Mouse (Mus musculus): ENCODE results near the gene Dram2.
"Not testable (repeated sequence)": the region's sequence is repeated elsewhere in the genome, so short reads cannot be mapped to it uniquely, and the experiment has no call there.

Gene Dram2

GRCm38 (mm10) chr3:106547171-106547923 is at the start of gene Dram2, which contains the start of gene Cept1:
Dram2 (plus strand) TSS chr3:106547798.
Cept1 (minus strand) TSS chr3:106547802.
- peak; percentile 89 for DNase-seq (ENCODE audit: extremely low spot score, low read depth, low spot score)

GRCm38 (mm10) chr3:106500510-106500909 is 47.1 kb upstream of the Dram2 start:
- no peak for DNase-seq (ENCODE audit: extremely low spot score, low read depth, low spot score)

GRCm38 (mm10) chr3:106502892-106503291 is 44.7 kb upstream of the Dram2 start:
- DNase-seq (ENCODE audit: extremely low spot score, low read depth, low spot score), result no peak

GRCm38 (mm10) chr3:106510669-106511068 is 36.9 kb upstream of the Dram2 start:
- no peak for DNase-seq (ENCODE audit: extremely low spot score, low read depth, low spot score)

- DNase-seq (ENCODE audit: extremely low spot score, low read depth, low spot score), result no peak
Measured at GRCm38 (mm10) chr3:106515016-106515415, 32.6 kb upstream of the Dram2 start.

- no peak for DNase-seq (ENCODE audit: extremely low spot score, low read depth, low spot score)
Measured at GRCm38 (mm10) chr3:106522730-106523129, 24.9 kb upstream of the Dram2 start.

GRCm38 (mm10) chr3:106526411-106526810 is 21.2 kb upstream of the Dram2 start:
- no peak for DNase-seq (ENCODE audit: extremely low spot score, low read depth, low spot score)

GRCm38 (mm10) chr3:106528032-106528431 is 19.6 kb upstream of the Dram2 start:
- DNase-seq (ENCODE audit: extremely low spot score, low read depth, low spot score), result no peak

GRCm38 (mm10) chr3:106533277-106533676 is 14.3 kb upstream of the Dram2 start:
- DNase-seq (ENCODE audit: extremely low spot score, low read depth, low spot score), result no peak

- DNase-seq (ENCODE audit: extremely low spot score, low read depth, low spot score), result no peak
Measured at GRCm38 (mm10) chr3:106544721-106545316, 2.8 kb upstream of the Dram2 start.

GRCm38 (mm10) chr3:106547924-106548539 is 434 bp downstream of the Dram2 start:
- DNase-seq (ENCODE audit: extremely low spot score, low read depth, low spot score), result peak; percentile 16

- no peak for DNase-seq (ENCODE audit: extremely low spot score, low read depth, low spot score)
Measured at GRCm38 (mm10) chr3:106548971-106549370, 1.4 kb downstream of the Dram2 start.

- no peak for DNase-seq (ENCODE audit: extremely low spot score, low read depth, low spot score)
Measured at GRCm38 (mm10) chr3:106553411-106553810, 5.8 kb downstream of the Dram2 start.

- no peak for DNase-seq (ENCODE audit: extremely low spot score, low read depth, low spot score)
Measured at GRCm38 (mm10) chr3:106555743-106556250, 8.2 kb downstream of the Dram2 start.

GRCm38 (mm10) chr3:106558271-106558670 is 10.7 kb downstream of the Dram2 start:
- DNase-seq (ENCODE audit: extremely low spot score, low read depth, low spot score), result no peak

GRCm38 (mm10) chr3:106565876-106566275 is 18.3 kb downstream of the Dram2 start:
- no peak for DNase-seq (ENCODE audit: extremely low spot score, low read depth, low spot score)

GRCm38 (mm10) chr3:106573191-106573590 is 25.6 kb downstream of the Dram2 start:
- no peak for DNase-seq (ENCODE audit: extremely low spot score, low read depth, low spot score)

- DNase-seq (ENCODE audit: extremely low spot score, low read depth, low spot score), result no peak
Measured at GRCm38 (mm10) chr3:106579296-106579695, 31.7 kb downstream of the Dram2 start.

- not testable (repeated sequence) for DNase-seq (ENCODE audit: extremely low spot score, low read depth, low spot score)
Measured at GRCm38 (mm10) chr3:106593631-106594030, 46.0 kb downstream of the Dram2 start.

- no peak for DNase-seq (ENCODE audit: extremely low spot score, low read depth, low spot score)
Measured at GRCm38 (mm10) chr3:106618103-106618502, 70.5 kb downstream of the Dram2 start.

All from hindlimb bud, embryonic 11.5 days (tissue).